Mouse (Mus musculus) heart, postnatal 0 days (tissue): Measurements from ENCODE around the gene Acmsd.

Source experiments
- CTCF ChIP-seq: IDR thresholded peaks from 2 replicates; pipeline ENCODE4 v1.5.1; 2016; ENCODE audit warnings: antibody characterized with exemption, control low read depth, low read depth
- EP300 ChIP-seq: IDR thresholded peaks from 2 replicates; pipeline ENCODE4 v1.6.1; 2016; ENCODE audit warnings: antibody characterized with exemption, low read depth

DNA sequence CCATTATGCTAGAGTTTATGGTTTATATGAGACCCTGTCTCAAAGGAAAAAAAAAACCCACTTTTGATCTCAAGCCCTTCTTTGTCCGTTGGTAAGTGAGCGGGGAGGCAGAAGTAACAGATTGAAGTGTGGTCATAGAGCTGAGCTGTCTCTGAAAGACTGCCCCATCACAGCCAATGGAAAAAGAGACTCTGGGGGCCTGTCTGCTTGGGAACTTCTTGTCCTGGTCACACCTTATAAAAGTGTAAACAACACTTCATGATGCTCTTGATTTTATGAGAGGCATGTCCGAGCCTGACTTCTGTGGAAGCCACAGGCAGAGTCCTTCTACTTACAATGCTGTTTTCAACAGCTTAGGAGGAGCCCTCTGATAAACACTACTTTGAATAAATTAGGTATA lies 1.9 kb downstream of the Acmsd start:
- TF ChIP-seq CTCF (no peak), EP300 (no peak)
